Mouse (Mus musculus) cerebellum, adult 2 months (tissue): ENCODE data around the gene Gtf2h4.

ENCODE experiments used
- CTCF ChIP-seq: fragments of 200-500 bp; IDR thresholded peaks from 2 replicates; pipeline ENCODE4 v1.5.1; 2011; ENCODE audit warnings: low read depth, mild to moderate bottlenecking, control low read depth, low read length, moderate library complexity, borderline replicate concordance; ENCODE audit not compliant: insufficient read depth
- POLR2A ChIP-seq: fragments of 200-500 bp; IDR thresholded peaks from 2 replicates; pipeline ENCODE4 v1.6.1; 2011; ENCODE audit warnings: low read length, control low read depth, borderline replicate concordance; ENCODE audit not compliant: insufficient read depth

DNA sequence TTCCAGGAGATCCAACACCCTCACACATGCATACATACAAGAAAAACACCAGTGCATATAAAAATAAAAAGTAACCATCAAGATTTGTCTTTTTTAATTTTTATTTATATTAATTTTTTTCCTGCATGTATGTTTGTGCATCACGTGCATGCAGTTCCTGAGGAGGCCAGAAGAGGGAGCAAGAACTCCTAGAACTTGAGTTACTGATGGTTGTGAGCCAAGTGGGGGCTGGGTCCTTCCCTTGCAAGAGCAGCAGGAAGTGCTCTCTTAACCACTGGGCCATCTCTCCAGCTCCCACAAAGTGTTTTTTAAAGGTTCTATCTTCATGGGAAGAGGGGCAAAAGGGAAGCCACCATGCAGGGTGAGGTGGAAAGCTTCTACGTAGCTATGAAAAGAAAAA, 21.8 kb upstream of the Gtf2h4 start:
- TF ChIP-seq POLR2A (no peak), CTCF (peak; percentile 36; the same call in 1 of the 2 replicates)
